ENCODE assay signal across 33 mouse cellular contexts in the genomic region with DNA sequence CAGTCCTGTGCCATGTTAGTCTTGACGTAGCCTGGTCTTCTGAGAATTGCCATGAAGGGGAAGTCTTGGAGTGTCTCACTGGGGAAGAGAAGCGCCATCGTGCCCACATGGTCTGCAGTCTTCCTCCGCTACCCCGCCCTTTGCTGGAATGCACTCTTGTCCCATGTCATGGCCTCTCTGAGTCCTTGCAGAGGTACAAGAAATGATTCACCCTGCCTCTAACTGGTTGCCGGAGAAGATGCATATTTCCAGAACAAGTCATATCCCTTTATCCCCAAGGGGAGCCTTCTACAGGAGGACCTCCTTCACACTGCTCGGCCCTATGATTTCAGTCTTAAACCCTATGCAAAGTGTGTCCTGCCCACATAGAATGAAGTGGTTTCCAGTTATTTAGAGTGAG. TPM values are rescaled to one million over a fixed set of nuclear protein-coding genes. Genes with fewer than 3 reads are reported as not detected.
"Had no signal": no experiment of that assay in that cellular context is flagged by ENCODE, and none has a peak within 500 bp of the region (broad histone marks: within the 10 kb centered on the region; RNA-seq: fewer than 3 reads in every experiment).

No protein-coding gene starts in this region.

- H3K4me2 ChIP-seq: liver, embryonic 13.5 days; midbrain, embryonic 11.5 days; neural tube, embryonic 13.5 days had no signal

- DNase-seq: kidney, adult 18-20 months; kidney, adult 9 months; kidney, postnatal 25 days; layer of hippocampus, adult 9-11 months; liver, embryonic 13.5 days; lung, adult 2 months; lung, postnatal 14 days; lung, postnatal 4 days; midbrain, embryonic 14.5 days; thymus, postnatal 25 days had no signal

- H3K36me3 ChIP-seq: liver, embryonic 13.5 days; neural tube, embryonic 13.5 days had no signal

- H3K9ac ChIP-seq: liver, embryonic 13.5 days; neural tube, embryonic 13.5 days had no signal

- H3K9me3 ChIP-seq: liver, embryonic 13.5 days; neural tube, embryonic 13.5 days had no signal

- H3K4me1 ChIP-seq: liver, embryonic 13.5 days had no signal

- H3K4me3 ChIP-seq: layer of hippocampus, adult 2 months; left cerebral cortex, adult 2 months; liver, embryonic 13.5 days; neural tube, embryonic 13.5 days had no signal

- H3K27ac ChIP-seq: layer of hippocampus, adult 2 months; left cerebral cortex, adult 2 months; liver, embryonic 13.5 days; neural tube, embryonic 13.5 days had no signal

RNA-seq across cellular contexts. Expression of a gene that starts 7.3 kb away (rescaled TPM):
- total RNA-seq: layer of hippocampus, adult 2 months; layer of hippocampus, postnatal 25 days; left cerebral cortex, adult 2 months; left cerebral cortex, postnatal 10 days; left cerebral cortex, postnatal 36 days; liver, adult 2 months; megakaryocyte progenitor cell, adult 5-6 weeks; megakaryocyte-erythroid progenitor cell, adult 5-6 weeks; midbrain, postnatal 0 days; neutrophil, adult 5-6 weeks had no signal
- polyA plus RNA-seq: kidney, embryonic 16.5 days; large intestine, adult 2 months; limb, embryonic 11.5 days; limb, embryonic 14.5 days; liver, adult 2 months; liver, embryonic 13.5 days; liver, embryonic 16.5 days; lung, adult 2 months; lung, embryonic 16.5 days; midbrain, embryonic 11.5 days; midbrain, embryonic 14.5 days; midbrain, postnatal 0 days; neural tube, embryonic 13.5 days; small intestine, adult 2 months; spleen, adult 2 months; stomach, embryonic 16.5 days; testis, adult 2 months had no signal

RNA-seq across cellular contexts. Expression of a gene that starts 14.5 kb away (rescaled TPM):
- total RNA-seq: left cerebral cortex, adult 2 months; megakaryocyte progenitor cell, adult 5-6 weeks had no signal
- polyA plus RNA-seq: limb, embryonic 14.5 days; liver, embryonic 13.5 days; liver, embryonic 16.5 days; midbrain, embryonic 14.5 days; neural tube, embryonic 13.5 days; thymus, postnatal 0 days had no signal

RNA-seq across cellular contexts. Expression of a gene that starts 31.3 kb away (rescaled TPM):
- total RNA-seq: layer of hippocampus, adult 2 months; layer of hippocampus, postnatal 25 days; left cerebral cortex, adult 2 months; left cerebral cortex, postnatal 10 days; left cerebral cortex, postnatal 36 days; liver, adult 2 months; megakaryocyte progenitor cell, adult 5-6 weeks; megakaryocyte-erythroid progenitor cell, adult 5-6 weeks; midbrain, postnatal 0 days; neutrophil, adult 5-6 weeks had no signal
- polyA plus RNA-seq: kidney, embryonic 16.5 days; large intestine, adult 2 months; limb, embryonic 11.5 days; limb, embryonic 14.5 days; liver, adult 2 months; liver, embryonic 13.5 days; liver, embryonic 16.5 days; lung, adult 2 months; lung, embryonic 16.5 days; midbrain, embryonic 11.5 days; midbrain, embryonic 14.5 days; midbrain, postnatal 0 days; neural tube, embryonic 13.5 days; small intestine, adult 2 months; spleen, adult 2 months; stomach, embryonic 16.5 days; testis, adult 2 months; thymus, postnatal 0 days had no signal

RNA-seq across cellular contexts. Expression of a gene that starts 53.4 kb away (rescaled TPM):
- total RNA-seq: layer of hippocampus, adult 2 months; layer of hippocampus, postnatal 25 days; left cerebral cortex, postnatal 36 days; megakaryocyte progenitor cell, adult 5-6 weeks; megakaryocyte-erythroid progenitor cell, adult 5-6 weeks; midbrain, postnatal 0 days had no signal
- polyA plus RNA-seq: kidney, embryonic 16.5 days; limb, embryonic 11.5 days; midbrain, embryonic 11.5 days; midbrain, embryonic 14.5 days; midbrain, postnatal 0 days; neural tube, embryonic 13.5 days had no signal

RNA-seq across cellular contexts. Expression of a gene that starts 60.0 kb away (rescaled TPM):
- total RNA-seq: layer of hippocampus, adult 2 months; layer of hippocampus, postnatal 25 days; left cerebral cortex, adult 2 months; left cerebral cortex, postnatal 10 days; left cerebral cortex, postnatal 36 days; liver, adult 2 months; megakaryocyte progenitor cell, adult 5-6 weeks; megakaryocyte-erythroid progenitor cell, adult 5-6 weeks; midbrain, postnatal 0 days; neutrophil, adult 5-6 weeks had no signal
- polyA plus RNA-seq: kidney, embryonic 16.5 days; large intestine, adult 2 months; limb, embryonic 11.5 days; liver, adult 2 months; liver, embryonic 13.5 days; liver, embryonic 16.5 days; lung, adult 2 months; lung, embryonic 16.5 days; midbrain, embryonic 11.5 days; midbrain, embryonic 14.5 days; midbrain, postnatal 0 days; neural tube, embryonic 13.5 days; small intestine, adult 2 months; spleen, adult 2 months; stomach, embryonic 16.5 days; testis, adult 2 months; thymus, postnatal 0 days had no signal
